9 mouse cellular contexts compared by ENCODE assay signal in the genomic region with DNA sequence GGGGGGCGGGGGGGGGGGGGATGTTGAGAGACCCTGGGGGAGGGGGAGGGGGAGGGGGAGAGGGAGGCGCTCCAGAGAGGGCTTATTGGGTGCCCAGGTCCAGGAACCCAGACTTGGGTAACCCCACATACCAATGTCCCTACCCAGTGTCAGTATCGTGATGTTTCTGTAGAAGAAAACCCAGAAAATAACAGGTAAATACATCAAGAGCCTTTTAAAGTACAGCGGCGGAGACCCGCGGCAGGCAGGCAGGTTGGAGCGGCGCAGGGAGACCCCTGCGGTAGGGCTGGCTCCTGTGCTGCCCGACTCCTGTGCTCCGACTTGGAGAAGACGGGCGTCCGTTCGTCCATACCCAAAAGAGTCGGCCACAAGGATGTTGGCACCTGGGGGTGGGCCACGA. TPM values are rescaled to one million over a fixed set of nuclear protein-coding genes. Genes with fewer than 3 reads are reported as not detected.
A peak's percentile ranks its signal among the peaks of the same experiment; 100 is the strongest.
DNase-seq lines count a peak whose midpoint lies in the region; ATAC-seq and TF ChIP-seq lines count a peak whose summit lies in the region.
"Had no signal": no experiment of that assay in that cellular context is flagged by ENCODE, and none has a peak within 500 bp of the region (broad histone marks: within the 10 kb centered on the region; RNA-seq: fewer than 3 reads in every experiment).

No protein-coding gene starts in this region.

- 0 out of 2 replicates have a peak overlapping the region, but pooled peaks have one; percentile 55 for H3K9ac ChIP-seq in heart, embryonic 15.5 days
- H3K9ac ChIP-seq in intestine, embryonic 14.5 days (ENCODE audit: low read length), result no peak overlapping the region

- TF ChIP-seq CTCF in brain, embryonic 14.5 days (IDR thresholded peaks at IDR 0.05; ENCODE audit: borderline replicate concordance, extremely low read depth, insufficient read depth, insufficient read length), result no peak

- no peak for TF ChIP-seq POLR2A in brain, embryonic 14.5 days (IDR thresholded peaks at IDR 0.05; ENCODE audit: borderline replicate concordance, extremely low read depth, insufficient read depth, insufficient read length, poor library complexity, severe bottlenecking)

- H3K27me3 ChIP-seq in heart, embryonic 15.5 days, result peaks cover 78% of the 10 kb centered on the region
- peaks cover 90% of the 10 kb centered on the region for H3K27me3 ChIP-seq in intestine, embryonic 14.5 days (replicated peaks; ENCODE audit: control insufficient read depth, insufficient read depth, low read length)
- H3K27me3 ChIP-seq: Patski had no signal

- no peak for DNase-seq in heart, postnatal 10 days
- DNase-seq in brain, embryonic 14.5 days (ENCODE audit: low read depth), result peak; percentile 13
- peak; percentile 70 for DNase-seq in intestine, embryonic 14.5 days (ENCODE audit: low spot score)
- peak; percentile 51 for DNase-seq in neural tube, embryonic 10.5 days (ENCODE audit: extremely low spot score, low spot score)
- no peak for DNase-seq in ovary, postnatal 36 days (ENCODE audit: low spot score)
- DNase-seq in left cerebral cortex, adult 9 months (ENCODE audit: low spot score in 2 of 2), result no peak
- DNase-seq in adipocyte (ENCODE audit: low spot score), result no peak

- H3K27ac ChIP-seq in heart, embryonic 15.5 days, result no peak overlapping the region
- no peak overlapping the region for H3K27ac ChIP-seq in intestine, embryonic 14.5 days (ENCODE audit: low read depth)

- WGBS in heart, embryonic 15.5 days, result under 1% methylated on average over 15 of the region's 18 CpGs
- WGBS in intestine, embryonic 14.5 days, result under 1% methylated on average over 14 of the region's 18 CpGs

- peak; percentile 25; the same call in 1 of the 2 replicates for ATAC-seq in heart, embryonic 15.5 days (replicated peaks; ENCODE audit: insufficient number of reproducible peaks, insufficient read depth, low FRiP score, low read depth)
- peak; percentile 26; the same call in 1 of the 2 replicates for ATAC-seq in intestine, embryonic 14.5 days (replicated peaks; ENCODE audit: low FRiP score, low TSS enrichment, low read depth)

- peak overlapping the region; percentile 73 for H3K4me2 ChIP-seq in heart, embryonic 15.5 days
- peak overlapping the region; percentile 49 for H3K4me2 ChIP-seq in intestine, embryonic 14.5 days (ENCODE audit: low read length)

- intact Hi-C loops in heart, postnatal 10 days (cut with DNase I), result loop anchor here (5.0 kb wide), 1 partner anchor 115 kb away; no protein-coding TSS in a partner anchor

- no peaks in the 10 kb centered on the region for H3K36me3 ChIP-seq in heart, embryonic 15.5 days
- no peaks in the 10 kb centered on the region for H3K36me3 ChIP-seq in intestine, embryonic 14.5 days (ENCODE audit: control insufficient read depth, insufficient read depth, low read length)

- H3K4me1 ChIP-seq in heart, embryonic 15.5 days (replicated peaks), result peaks cover 7% of the 10 kb centered on the region
- H3K4me1 ChIP-seq in intestine, embryonic 14.5 days (replicated peaks; ENCODE audit: control insufficient read depth, insufficient read depth, low read length), result no peaks in the 10 kb centered on the region

- no peaks in the 10 kb centered on the region for H3K9me3 ChIP-seq in heart, embryonic 15.5 days (replicated peaks)
- H3K9me3 ChIP-seq in intestine, embryonic 14.5 days (ENCODE audit: control insufficient read depth, low read length), result no peaks in the 10 kb centered on the region

- peak overlapping the region; percentile 49 for H3K4me3 ChIP-seq in heart, embryonic 15.5 days
- peak overlapping the region; percentile 28 for H3K4me3 ChIP-seq in intestine, embryonic 14.5 days (ENCODE audit: low read depth, low read length)

RNA-seq across cellular contexts. Expression of a gene that starts 33.9 kb away (rescaled TPM):
- polyA plus RNA-seq in heart, embryonic 15.5 days (2015; fragmentation: Nextera tagmentation; extraction: Ambion mirVana), result 1.1 and 3.2 TPM in 2 replicates
- 1 to 10 TPM in 1 of 2 experiments, under 1 TPM in 1; 0.38 to 1.2 TPM for total RNA-seq in heart, postnatal 10 days (2021)
- 1.4 and 1.8 TPM in 2 replicates for polyA plus RNA-seq in brain, embryonic 14.5 days (2012; rRNA removed)
- polyA plus RNA-seq in intestine, embryonic 14.5 days (2014; fragmentation: Nextera tagmentation; extraction: Ambion mirVana), result 3.4 TPM in 2 replicates

RNA-seq across cellular contexts. Expression of a gene that starts 58.1 kb away (rescaled TPM):
- 3.6 and 4.8 TPM in 2 replicates for polyA plus RNA-seq in heart, embryonic 15.5 days (2015; fragmentation: Nextera tagmentation; extraction: Ambion mirVana)
- 100 to 1,000 TPM; 376 to 419 TPM for total RNA-seq in heart, postnatal 10 days (2021)
- polyA plus RNA-seq in brain, embryonic 14.5 days (2012; rRNA removed), result 9.3 and 14.5 TPM in 2 replicates
- polyA plus RNA-seq in intestine, embryonic 14.5 days (2014; fragmentation: Nextera tagmentation; extraction: Ambion mirVana), result 20.1 and 22.0 TPM in 2 replicates

RNA-seq across cellular contexts. Expression of a gene that starts 59.2 kb away (rescaled TPM):
- polyA plus RNA-seq in heart, embryonic 15.5 days (2015; fragmentation: Nextera tagmentation; extraction: Ambion mirVana), result 26.2 and 31.1 TPM in 2 replicates
- 100 to 1,000 TPM; 369 to 427 TPM for total RNA-seq in heart, postnatal 10 days (2021)
- polyA plus RNA-seq in brain, embryonic 14.5 days (2012; rRNA removed), result 76.5 and 89.8 TPM in 2 replicates
- polyA plus RNA-seq in intestine, embryonic 14.5 days (2014; fragmentation: Nextera tagmentation; extraction: Ambion mirVana), result 77.9 and 79.1 TPM in 2 replicates

Comparison
In these comparisons a context has a peak if more than half of its experiments do, and no peak if none do; other contexts are left out.
1. DNase-seq: peak in brain, embryonic 14.5 days (single experiment), intestine, embryonic 14.5 days (single experiment) and neural tube, embryonic 10.5 days (single experiment); none in heart, postnatal 10 days (0 of 2), ovary, postnatal 36 days (single experiment), left cerebral cortex, adult 9 months (0 of 2) and adipocyte (single experiment).